Mouse (Mus musculus) mesoderm, embryonic 11.5 days (tissue): ENCODE measurements around the gene Ephb2.

Experiments used
- DNase-seq: peaks from one replicate; pipeline ENCODE4 v3.0.0-alpha.2; 2012; ENCODE audit warnings: low read depth, low spot score

Ephb2 gene

DNA sequence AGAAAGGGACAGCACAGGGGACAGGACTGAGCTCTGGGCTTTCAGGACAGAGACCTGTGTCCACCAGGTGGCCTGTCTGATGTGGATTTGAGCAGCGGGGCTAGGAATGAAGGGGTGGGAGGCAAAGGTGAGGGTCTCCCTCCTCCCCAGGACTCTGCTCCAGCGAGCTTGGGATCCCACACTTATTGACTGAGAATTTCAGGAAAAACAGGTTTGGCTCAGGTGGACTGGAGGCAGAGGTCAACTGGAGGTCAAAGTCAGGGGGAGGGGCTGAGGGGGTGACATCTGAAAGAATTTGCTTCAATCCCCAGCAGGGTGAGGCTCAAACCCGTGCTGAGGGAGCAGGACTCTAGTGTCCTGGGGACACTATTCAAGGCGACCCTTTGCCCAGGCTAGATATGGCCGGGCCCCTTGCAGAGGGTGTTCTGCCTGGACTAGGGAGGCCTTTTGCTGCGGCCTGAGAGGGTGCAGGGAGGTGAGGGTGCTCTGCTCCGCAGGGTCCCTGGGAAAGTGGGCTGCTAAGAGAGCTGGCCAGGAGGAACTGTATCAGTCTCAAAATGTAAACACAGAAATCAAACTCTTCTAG is 103.2 kb downstream of the Ephb2 start:
- no peak for DNase-seq

DNA sequence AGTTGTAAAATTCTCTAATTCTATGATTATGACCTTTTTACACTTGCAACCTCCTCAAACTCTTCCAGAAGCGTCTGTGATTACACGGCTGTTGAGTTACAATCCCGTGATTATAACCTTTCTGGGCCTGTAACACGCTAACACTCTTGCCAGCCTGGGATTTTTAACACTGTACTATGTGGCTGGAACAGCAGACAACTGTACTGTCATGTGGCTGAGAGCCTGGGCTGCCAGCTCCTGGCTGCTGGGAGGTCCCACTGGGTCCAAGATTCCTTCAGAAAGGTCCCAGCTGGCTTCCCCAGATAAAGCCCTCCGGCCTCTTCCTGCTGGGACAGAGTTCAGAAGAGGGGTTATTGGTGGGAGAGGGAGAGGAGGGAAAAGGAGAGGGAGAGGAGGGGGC is 104.0 kb downstream of the Ephb2 start:
- DNase-seq, result no peak

- DNase-seq, result no peak
These were observed 104.7 kb downstream of the Ephb2 start for GRCm38 (mm10) chr4:136731008-136731609.

DNA sequence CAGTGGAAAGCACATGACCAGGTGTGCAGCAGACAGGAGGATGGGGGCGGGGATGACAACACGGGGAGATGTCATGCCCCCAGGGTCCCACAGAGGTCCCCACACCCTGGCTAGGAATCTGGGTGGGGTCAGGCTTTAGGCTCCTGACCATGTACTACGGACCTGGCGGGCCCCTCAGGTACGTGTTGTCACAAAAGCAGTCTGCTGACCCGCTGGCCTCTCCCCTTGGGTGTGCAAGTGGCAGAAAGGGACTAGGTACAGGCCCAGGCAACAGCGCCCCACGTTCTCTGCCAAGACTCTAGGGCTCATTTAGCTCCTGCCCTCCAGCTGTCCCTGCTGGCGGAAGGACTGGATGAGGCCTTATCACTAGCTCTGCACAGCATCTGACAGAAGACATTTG is 105.3 kb downstream of the Ephb2 start:
- no peak for DNase-seq

DNA sequence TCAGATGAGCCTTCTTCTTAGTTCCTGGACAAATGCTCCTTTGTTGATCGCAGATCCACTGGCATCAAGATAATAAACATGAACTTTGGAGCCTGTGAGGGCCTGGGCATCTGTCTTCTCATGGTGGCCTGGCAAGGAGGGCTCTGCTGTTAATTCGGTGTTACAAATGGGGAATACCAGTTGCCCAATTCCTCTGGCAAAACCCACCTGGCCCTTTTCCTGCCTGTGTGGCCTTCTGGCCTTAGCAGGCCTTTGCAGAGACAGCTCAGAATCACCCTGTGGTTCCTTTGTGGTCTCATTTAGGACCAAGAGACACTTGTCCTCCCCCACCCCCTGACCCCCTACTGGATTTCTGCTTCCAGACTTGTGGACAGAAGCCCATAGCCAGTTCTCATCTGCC is 106.2 kb downstream of the Ephb2 start:
- DNase-seq, result no peak

DNA sequence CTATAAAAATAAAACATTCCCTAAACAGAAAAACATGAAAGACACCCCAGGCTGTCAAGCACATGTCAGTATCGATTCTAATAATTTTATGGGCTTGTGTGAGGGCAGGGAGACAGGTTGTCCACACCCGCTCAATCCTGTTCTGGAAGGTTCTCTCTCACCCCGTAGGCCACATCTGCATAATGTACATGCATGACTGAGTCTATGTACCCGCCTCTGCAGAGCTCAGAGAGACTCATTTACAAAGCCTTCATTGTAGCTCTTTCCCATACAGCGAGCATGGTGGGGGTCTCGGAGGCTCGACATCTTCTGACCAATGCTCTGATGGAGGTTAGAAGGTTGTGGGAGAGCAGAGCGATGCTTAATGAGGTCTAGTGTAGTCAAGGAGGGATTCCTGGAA is 108.8 kb downstream of the Ephb2 start:
- no peak for DNase-seq

DNA sequence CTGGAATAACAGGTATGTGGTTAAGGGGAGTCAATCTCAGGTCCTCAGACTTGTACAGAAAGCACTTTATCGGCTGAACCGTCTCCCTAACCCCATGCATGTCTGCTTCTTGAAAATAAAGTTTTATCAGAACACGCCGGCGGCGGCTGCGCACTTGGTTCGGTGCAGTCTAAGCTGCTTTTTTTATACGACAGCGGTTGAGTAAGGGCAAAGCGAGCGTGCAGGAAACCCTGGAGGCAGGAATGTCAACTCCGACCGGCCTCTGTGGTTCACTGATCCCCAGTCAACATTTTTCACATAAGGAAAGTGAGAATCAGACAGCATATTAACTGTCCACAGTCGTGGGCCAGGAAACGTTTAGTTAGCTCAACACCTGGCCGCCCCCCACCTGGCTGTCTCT is 111.1 kb downstream of the Ephb2 start:
- peak; percentile 83 for DNase-seq

- no peak for DNase-seq
These were observed 113.3 kb downstream of the Ephb2 start for GRCm38 (mm10) chr4:136722361-136723082.

DNA sequence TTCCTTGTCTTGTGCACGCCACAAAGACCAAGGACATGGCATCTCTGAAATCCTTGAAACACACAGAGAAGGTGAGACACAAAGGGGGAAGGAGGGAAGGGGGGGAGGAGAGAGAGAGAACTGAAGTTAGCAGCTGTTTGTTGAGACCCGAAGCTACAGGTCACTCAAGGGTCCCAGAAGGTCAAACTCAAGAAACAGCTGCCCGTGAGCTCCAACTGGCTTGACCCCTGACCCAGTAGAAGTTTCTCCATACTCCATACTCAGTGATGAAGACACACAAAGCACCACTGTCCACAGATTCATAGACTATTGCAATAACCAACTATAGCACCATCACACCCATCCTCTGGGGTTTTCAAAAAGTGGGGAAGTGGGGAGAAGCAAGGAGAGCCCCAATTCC is 113.9 kb downstream of the Ephb2 start:
- no peak for DNase-seq

- no peak for DNase-seq
These were observed 115.8 kb downstream of the Ephb2 start for GRCm38 (mm10) chr4:136720025-136720424.

DNA sequence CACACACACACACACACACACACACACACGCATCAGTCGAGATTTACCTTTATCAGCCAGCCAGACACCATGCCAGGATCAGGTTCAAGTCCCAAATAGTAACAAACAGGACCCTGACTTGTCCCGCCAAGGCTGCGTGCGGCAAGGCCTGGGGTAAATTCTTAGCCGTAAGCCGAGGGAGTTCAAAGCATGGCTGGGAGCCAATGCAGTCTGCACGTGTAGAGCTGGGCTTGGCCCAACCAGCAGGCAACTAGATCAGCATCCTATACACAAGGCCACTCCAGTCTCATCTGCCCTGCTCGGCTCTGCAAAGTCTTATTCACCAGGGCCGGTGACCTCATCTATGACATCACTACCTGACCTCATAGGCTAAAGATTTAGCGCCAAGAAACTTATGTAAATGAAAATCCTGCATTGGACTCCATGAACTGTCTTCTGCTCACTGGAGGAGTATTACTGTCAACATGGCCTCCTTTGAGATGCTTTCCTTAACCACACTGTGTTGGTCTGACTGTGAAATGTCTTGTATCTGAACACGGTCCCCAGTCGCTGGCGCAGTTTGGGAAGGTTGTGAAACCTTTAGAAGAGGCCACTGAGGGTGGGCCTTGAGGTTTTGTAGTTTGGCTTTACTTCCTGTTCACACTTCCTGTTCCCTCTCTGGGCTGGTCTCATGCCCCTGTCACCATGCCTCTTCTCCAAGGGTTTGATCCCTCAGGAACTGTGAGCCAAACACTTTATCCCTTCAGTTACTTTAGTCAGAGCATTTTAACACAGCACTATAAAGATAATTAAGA is 117.4 kb downstream of the Ephb2 start:
- no peak for DNase-seq

- DNase-seq, result no peak
These were observed 119.2 kb downstream of the Ephb2 start for GRCm38 (mm10) chr4:136716561-136716972.

DNA sequence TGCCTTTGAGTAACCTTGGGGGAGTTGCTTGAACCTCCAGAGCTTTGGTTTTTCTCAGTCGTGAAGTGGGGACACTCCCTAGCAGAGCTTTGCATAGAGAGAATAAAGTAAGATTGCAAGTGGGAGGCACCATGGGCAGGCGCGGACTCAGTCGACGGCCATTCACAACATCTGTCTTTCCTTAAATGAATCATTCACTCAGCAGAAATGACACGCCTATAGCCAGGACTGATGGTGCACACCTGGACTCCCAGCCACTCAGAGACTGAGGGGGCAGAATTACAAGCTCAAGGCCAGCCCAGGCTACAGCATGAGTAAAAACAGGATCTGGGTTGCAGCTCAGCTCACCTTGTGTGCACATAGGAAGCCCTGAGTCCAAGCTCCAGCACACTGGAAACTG is 121.3 kb downstream of the Ephb2 start:
- DNase-seq, result no peak

DNA sequence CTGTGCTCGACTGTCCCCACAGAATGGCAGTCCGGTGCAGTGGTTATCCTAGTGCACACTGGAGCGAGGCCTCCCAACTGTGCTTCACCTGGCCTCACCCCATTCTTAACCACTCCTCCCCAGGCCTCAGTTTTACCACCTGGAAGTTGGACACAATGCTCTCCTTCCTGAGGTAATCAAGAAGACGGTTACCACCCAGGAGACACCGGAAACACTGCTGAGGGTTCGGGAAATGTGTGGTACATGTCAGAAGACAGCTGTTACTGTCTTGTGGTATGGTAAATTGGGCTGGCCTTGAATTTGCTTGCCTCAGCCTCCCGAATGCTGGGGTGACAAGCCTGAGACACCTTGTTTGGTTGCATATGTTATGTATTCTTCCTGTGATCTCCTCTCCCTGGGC is 121.9 kb downstream of the Ephb2 start:
- DNase-seq, result no peak

DNA sequence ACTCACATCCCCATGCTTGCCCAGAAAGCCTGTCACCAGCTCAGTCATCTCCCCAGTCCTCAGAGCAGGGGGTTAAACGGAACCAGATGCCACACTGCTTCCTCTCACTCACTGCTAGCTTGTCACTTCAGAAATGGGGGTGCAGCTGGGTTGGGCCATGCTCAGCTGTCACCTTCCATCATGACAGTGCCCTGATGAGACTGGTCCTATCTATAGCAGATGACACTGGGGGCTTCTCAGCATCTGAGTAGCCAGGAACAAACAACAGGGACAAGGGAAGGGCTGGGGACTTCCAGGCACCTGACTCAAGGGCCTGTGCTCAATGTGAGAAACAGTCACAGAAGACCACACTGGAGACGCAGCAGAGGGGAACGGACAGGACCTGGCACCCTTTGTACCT is 122.4 kb downstream of the Ephb2 start:
- DNase-seq, result no peak

- no peak for DNase-seq
These were observed 123.6 kb downstream of the Ephb2 start for GRCm38 (mm10) chr4:136711985-136712768.

DNA sequence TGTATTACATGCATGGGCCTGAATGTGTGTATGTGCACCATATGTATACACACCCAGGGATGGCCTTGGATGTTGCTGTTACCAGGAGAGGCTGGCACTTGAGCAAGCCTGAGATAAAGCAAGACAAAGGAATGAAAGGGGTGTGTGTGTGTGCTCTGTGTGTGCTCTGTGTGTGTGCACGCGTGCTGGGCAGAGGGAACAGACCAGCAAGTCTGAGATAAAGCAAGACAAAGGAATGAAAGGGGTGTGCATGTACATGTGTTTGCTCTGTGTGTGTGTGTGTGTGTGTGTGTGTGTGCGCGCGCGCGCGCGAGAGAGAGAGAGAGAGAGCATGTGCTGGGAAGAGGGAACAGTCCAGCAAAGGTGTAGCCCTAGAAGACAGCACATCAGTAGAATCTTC is 125.4 kb downstream of the Ephb2 start:
- DNase-seq, result no peak

DNA sequence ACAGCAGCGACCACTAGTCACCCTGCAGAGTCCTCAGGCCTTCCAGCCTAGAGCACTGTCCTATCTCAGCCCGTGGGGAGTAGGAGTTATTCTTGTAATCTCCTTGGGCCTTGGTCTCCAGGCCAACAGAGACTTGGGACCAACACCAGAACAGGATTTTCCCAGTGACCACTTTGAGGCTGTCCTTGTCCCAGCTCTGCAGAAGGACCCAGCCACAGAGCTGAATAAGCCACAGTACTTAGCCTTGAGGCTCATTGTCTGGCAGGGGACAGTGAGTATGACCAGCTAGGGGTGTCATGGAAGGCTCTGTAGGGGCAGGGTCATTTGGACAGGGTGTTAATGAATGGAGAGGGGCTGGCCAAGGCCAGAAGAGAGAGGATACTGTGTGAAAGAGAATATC is 126.8 kb downstream of the Ephb2 start:
- no peak for DNase-seq

DNA sequence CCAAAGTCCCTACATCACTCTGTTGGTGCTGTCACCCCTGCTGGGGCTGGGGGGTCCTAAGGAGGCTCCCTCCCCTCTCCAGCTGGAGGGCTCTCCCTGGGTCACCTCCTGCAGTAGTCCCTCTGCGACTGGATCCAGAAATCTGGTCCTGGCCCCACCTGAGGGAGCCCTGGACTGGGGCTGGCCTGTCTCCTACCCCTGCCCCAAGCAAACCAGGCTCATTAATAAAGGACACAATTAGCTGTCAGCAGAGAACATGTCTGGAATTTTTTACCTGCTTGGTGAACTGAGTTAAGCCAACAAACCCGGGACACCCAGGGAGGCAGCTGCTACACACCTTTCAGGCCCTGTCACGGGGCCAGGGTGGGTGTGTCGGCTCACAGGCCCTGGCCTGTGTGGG is 129.1 kb downstream of the Ephb2 start:
- DNase-seq, result no peak

- no peak for DNase-seq
These were observed 130.7 kb downstream of the Ephb2 start for GRCm38 (mm10) chr4:136705091-136705490.

DNA sequence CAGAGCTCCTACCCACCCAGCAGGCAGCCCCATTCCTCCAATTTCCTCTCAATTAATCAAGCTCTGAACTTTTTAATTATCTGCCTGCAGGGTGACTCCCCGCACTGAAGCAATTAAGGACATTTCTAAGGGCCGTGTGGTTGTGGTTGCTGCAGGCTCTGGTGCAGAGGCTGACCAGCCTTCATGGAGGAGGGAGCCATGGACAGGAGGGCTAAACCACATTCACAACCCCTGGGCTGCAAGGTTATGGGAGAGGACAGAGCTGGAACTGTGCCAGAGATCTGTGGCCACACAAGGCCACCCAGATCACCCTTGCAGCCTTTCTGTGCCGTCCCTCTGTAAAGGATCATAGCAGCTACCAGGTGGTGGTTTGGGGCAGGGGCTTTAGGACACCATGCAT is 131.2 kb downstream of the Ephb2 start:
- no peak for DNase-seq

- no peak for DNase-seq
These were observed 132.4 kb downstream of the Ephb2 start for GRCm38 (mm10) chr4:136703351-136703750.
